Mouse (Mus musculus): Measurements from ENCODE around the gene Cped1. TPM values are rescaled to one million over a fixed set of nuclear protein-coding genes. Genes with fewer than 3 reads are reported as not detected.

Cped1 gene
- polyA plus RNA-seq, 1 experiment from 2014 or later, result 6.9 TPM

DNA sequence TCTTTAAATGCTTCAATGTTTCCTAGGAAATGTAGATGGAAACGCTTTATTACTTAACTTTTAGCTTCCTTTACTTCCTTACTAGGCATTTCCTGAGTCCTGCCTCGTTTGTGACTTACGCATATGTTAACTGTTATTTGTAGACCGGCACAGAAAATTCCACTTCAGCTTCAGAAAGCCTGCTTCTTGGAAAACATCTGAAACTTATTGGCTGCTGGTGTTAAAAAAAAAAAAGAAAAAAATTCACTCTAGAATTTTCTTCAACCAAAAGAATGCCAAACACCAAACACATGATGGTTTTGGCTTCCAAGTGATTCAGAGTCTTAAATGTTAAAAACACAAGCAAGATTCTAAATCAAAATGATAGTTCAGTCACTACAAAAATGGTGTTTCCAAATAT, 3.4 kb downstream of the Cped1 start:
- H3K27ac ChIP-seq (replicated peaks in 1 of 2; ENCODE audit: control insufficient read depth in 1 of 2, insufficient read depth in 1 of 2, low read depth in 2 of 2, low read length in 2 of 2), result no peak overlapping the region
- H3K4me2 ChIP-seq (ENCODE audit: low read length), result peak overlapping the region; percentile 84; the same call in 1 of the 2 replicates
- WGBS, result 68% methylated on average over 4 of the region's 4 CpGs

DNA sequence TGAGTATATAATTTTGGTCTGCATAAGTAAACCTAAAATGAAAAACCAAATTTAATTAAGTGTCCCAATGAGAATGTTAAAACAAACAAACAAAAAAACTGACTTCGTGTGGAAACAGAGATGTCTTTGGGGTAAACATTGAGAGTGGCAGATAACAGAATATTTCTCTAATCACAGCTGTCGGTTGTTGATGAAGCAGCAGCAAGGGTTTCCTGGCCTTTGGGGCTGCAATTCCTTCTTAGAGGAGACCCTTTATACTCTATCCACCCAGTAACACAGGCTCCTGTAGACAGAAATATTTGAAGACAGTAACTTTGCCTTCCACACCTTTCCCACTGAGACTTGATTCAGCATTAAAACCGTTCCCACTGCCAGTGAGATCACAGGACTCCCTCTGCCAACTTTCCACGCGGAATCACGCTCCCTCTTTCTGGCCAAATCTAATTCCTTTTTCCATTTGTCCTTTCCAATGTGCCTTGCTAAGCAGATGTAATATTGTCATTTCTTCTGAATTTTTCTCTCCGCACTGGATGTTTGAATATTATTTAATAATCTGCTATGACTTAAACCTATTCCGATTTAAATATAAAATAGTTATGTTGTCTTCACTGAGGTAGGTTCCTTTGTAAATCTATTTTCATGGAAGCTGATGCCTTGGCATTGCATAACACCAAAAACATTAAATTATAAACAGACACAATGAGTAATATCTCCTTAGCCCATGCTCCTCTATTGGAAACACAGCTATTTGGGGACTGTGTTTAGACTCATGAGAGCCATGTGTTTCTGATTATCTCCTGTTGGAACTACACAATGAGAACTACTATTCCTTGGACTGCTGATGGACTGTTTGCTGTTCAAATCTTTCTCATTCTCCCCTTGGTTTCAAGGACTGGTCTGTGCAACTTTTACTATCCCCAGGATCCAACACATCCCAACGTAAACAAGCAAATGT, 4.7 kb downstream of the Cped1 start:
- Histone ChIP-seq H3K4me2 (ENCODE audit: low read length) (0 out of 2 replicates have a peak overlapping the region, but pooled peaks have one; percentile 21), H3K4me1 (ENCODE audit: control insufficient read depth in 2 of 2, insufficient read depth in 2 of 2, low read length in 2 of 2) (no peaks in the 10 kb centered on the region; a peak in 1 of 4 replicates), H3K27me3 (ENCODE audit: control insufficient read depth, insufficient read depth, low read length) (no peaks in the 10 kb centered on the region), H3K9me3 (ENCODE audit: control insufficient read depth, low read length) (no peaks in the 10 kb centered on the region), H3K27ac (replicated peaks in 1 of 2; ENCODE audit: control insufficient read depth in 1 of 2, insufficient read depth in 1 of 2, low read depth in 2 of 2, low read length in 2 of 2) (no peak overlapping the region), H3K4me3 (ENCODE audit: control insufficient read depth in 1 of 2, insufficient read depth in 1 of 2, low read depth in 1 of 2, low read length in 2 of 2) (no peak overlapping the region), H3K36me3 (ENCODE audit: control insufficient read depth, insufficient read depth, low read length) (no peaks in the 10 kb centered on the region), H3K9ac (ENCODE audit: low read length) (no peak overlapping the region)
- ATAC-seq (ENCODE audit: insufficient number of reproducible peaks, insufficient read depth, low FRiP score, low read depth), result no peak
- 53% methylated on average over 9 of the region's 9 CpGs for WGBS

More for the DNA sequence above, 3.4 kb downstream of the Cped1 start:
- no peaks in the 10 kb centered on the region for H3K27me3 ChIP-seq (ENCODE audit: control insufficient read depth, insufficient read depth, low read length)
- H3K9me3 ChIP-seq (ENCODE audit: control insufficient read depth, low read length), result no peaks in the 10 kb centered on the region
- H3K9ac ChIP-seq (ENCODE audit: low read length), result no peak overlapping the region
- no peaks in the 10 kb centered on the region for H3K36me3 ChIP-seq (ENCODE audit: control insufficient read depth, insufficient read depth, low read length)
- H3K4me3 ChIP-seq (ENCODE audit: control insufficient read depth in 1 of 2, insufficient read depth in 1 of 2, low read depth in 1 of 2, low read length in 2 of 2), result no peak overlapping the region
- H3K4me1 ChIP-seq (ENCODE audit: control insufficient read depth in 2 of 2, insufficient read depth in 2 of 2, low read length in 2 of 2), result no peaks in the 10 kb centered on the region; a peak in 1 of 4 replicates
- ATAC-seq (ENCODE audit: insufficient number of reproducible peaks, insufficient read depth, low FRiP score, low read depth), result no peak

DNA sequence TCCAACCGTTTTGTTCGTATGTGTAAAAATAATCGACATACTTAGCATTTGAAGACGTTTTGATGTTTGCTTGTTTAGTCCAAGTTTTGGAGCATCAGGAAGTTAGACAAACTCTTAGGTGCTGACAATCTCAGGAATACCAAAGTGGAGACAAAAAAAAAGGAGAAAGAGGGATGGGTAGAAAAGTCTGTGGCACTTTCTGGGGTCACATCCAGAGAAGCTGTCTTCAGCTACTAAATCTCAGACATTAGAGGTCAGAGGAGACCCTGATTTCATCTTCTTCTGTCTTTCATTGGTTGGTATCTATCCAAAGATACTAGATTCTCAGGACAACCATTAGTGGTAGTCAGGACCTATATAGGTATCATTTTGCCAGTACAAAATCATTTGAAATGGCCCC, 5.4 kb downstream of the Cped1 start:
- no peak overlapping the region for H3K4me2 ChIP-seq (ENCODE audit: low read length)
- H3K27me3 ChIP-seq (ENCODE audit: control insufficient read depth, insufficient read depth, low read length), result no peaks in the 10 kb centered on the region
- ATAC-seq (ENCODE audit: insufficient number of reproducible peaks, insufficient read depth, low FRiP score, low read depth), result no peak

DNA sequence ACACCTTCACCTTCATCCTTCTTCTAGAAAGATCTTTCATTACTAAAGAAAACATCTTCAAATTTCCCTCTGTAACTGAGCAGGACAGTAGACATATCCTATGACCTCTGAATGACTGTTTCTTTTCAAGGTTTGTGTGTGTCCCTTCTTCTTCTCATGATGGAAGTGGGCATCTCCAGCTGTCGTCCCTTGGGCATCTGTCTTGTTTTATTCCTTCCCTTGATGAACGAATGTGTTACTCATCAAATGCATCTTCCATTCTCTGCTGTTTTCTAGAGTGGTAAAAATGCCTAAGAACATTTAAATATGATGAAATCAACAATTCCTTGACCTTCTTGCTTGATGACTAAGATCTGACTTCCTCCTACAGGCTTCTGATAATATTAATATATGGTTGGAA, 7.4 kb downstream of the Cped1 start:
- Histone ChIP-seq H3K9me3 (ENCODE audit: control insufficient read depth, low read length) (no peaks in the 10 kb centered on the region), H3K9ac (ENCODE audit: low read length) (no peak overlapping the region), H3K4me1 (ENCODE audit: control insufficient read depth in 2 of 2, insufficient read depth in 2 of 2, low read length in 2 of 2) (no peaks in the 10 kb centered on the region; a peak in 1 of 4 replicates), H3K4me3 (ENCODE audit: control insufficient read depth in 1 of 2, insufficient read depth in 1 of 2, low read depth in 1 of 2, low read length in 2 of 2) (no peak overlapping the region), H3K4me2 (ENCODE audit: low read length) (no peak overlapping the region), H3K27ac (replicated peaks in 1 of 2; ENCODE audit: control insufficient read depth in 1 of 2, insufficient read depth in 1 of 2, low read depth in 2 of 2, low read length in 2 of 2) (no peak overlapping the region), H3K36me3 (ENCODE audit: control insufficient read depth, insufficient read depth, low read length) (no peaks in the 10 kb centered on the region), H3K27me3 (ENCODE audit: control insufficient read depth, insufficient read depth, low read length) (no peaks in the 10 kb centered on the region)
- 80% methylated on average over 2 of the region's 2 CpGs for WGBS
- no peak for ATAC-seq (ENCODE audit: insufficient number of reproducible peaks, insufficient read depth, low FRiP score, low read depth)

More for the DNA sequence above, 5.4 kb downstream of the Cped1 start:
- WGBS, result 73% methylated on average over 4 of the region's 4 CpGs
- Histone ChIP-seq H3K27ac (replicated peaks in 1 of 2; ENCODE audit: control insufficient read depth in 1 of 2, insufficient read depth in 1 of 2, low read depth in 2 of 2, low read length in 2 of 2) (no peak overlapping the region), H3K9me3 (ENCODE audit: control insufficient read depth, low read length) (no peaks in the 10 kb centered on the region), H3K9ac (ENCODE audit: low read length) (no peak overlapping the region), H3K36me3 (ENCODE audit: control insufficient read depth, insufficient read depth, low read length) (no peaks in the 10 kb centered on the region), H3K4me1 (ENCODE audit: control insufficient read depth in 2 of 2, insufficient read depth in 2 of 2, low read length in 2 of 2) (no peaks in the 10 kb centered on the region; a peak in 1 of 4 replicates), H3K4me3 (ENCODE audit: control insufficient read depth in 1 of 2, insufficient read depth in 1 of 2, low read depth in 1 of 2, low read length in 2 of 2) (no peak overlapping the region)

DNA sequence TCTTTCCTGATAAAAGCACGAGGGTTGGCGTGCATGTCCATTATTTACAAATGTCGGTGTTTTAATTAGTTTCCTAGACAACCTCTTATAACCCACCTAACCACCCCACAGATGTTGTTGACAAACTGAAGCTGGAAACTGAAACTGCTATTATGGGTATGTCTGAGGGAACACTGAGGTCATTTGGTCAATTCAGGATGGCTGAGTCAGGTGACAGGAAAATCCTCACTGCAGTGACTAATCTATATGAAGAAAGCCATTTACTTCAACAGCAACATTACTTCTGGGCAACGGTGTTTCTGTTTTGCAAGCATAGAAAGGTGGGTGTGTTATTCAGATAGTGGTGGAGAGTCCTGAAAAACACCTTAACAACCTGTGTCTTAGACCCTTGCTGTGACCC, 12.4 kb downstream of the Cped1 start:
- H3K27ac ChIP-seq (replicated peaks in 1 of 2; ENCODE audit: control insufficient read depth in 1 of 2, insufficient read depth in 1 of 2, low read depth in 2 of 2, low read length in 2 of 2), result peak overlapping the region in 1 of 2 experiments; percentile 62; a peak in 3 of 4 replicates
- WGBS, result 57% methylated on average over 4 of the region's 4 CpGs

DNA sequence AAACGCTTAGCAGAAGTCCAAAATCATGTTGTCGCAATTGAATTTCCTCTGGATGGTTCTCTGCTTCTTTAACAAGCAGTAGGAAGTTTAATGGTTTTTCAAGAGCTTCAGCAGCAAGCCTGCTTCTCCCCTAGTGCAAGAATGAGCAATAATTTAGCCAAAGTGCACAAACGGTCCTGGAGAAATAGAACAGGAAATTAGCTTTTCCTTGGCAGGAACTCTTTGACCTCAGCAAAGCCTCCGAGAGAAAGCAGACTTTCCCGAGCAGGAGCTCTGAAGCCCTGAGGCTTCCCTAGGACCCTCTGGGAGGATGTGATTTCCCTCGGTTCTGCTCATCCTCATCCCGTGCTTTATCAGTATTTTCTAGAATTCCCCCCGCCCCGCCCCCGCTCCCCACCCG, 13.3 kb downstream of the Cped1 start:
- H3K9ac ChIP-seq (ENCODE audit: low read length), result no peak overlapping the region
- no peak overlapping the region for H3K4me3 ChIP-seq (ENCODE audit: control insufficient read depth in 1 of 2, insufficient read depth in 1 of 2, low read depth in 1 of 2, low read length in 2 of 2)

More for the DNA sequence above, 12.4 kb downstream of the Cped1 start:
- H3K9me3 ChIP-seq (ENCODE audit: control insufficient read depth, low read length), result no peaks in the 10 kb centered on the region
- no peak for ATAC-seq (ENCODE audit: insufficient number of reproducible peaks, insufficient read depth, low FRiP score, low read depth)
- H3K36me3 ChIP-seq (ENCODE audit: control insufficient read depth, insufficient read depth, low read length), result no peaks in the 10 kb centered on the region
- H3K9ac ChIP-seq (ENCODE audit: low read length), result no peak overlapping the region
- no peaks in the 10 kb centered on the region for H3K27me3 ChIP-seq (ENCODE audit: control insufficient read depth, insufficient read depth, low read length)
- peaks cover 3 to 11% of the 10 kb centered on the region in 2 experiments; a peak in 3 of 4 replicates for H3K4me1 ChIP-seq (ENCODE audit: control insufficient read depth in 2 of 2, insufficient read depth in 2 of 2, low read length in 2 of 2)
- no peak overlapping the region for H3K4me3 ChIP-seq (ENCODE audit: control insufficient read depth in 1 of 2, insufficient read depth in 1 of 2, low read depth in 1 of 2, low read length in 2 of 2)
- H3K4me2 ChIP-seq (ENCODE audit: low read length), result no peak overlapping the region

DNA sequence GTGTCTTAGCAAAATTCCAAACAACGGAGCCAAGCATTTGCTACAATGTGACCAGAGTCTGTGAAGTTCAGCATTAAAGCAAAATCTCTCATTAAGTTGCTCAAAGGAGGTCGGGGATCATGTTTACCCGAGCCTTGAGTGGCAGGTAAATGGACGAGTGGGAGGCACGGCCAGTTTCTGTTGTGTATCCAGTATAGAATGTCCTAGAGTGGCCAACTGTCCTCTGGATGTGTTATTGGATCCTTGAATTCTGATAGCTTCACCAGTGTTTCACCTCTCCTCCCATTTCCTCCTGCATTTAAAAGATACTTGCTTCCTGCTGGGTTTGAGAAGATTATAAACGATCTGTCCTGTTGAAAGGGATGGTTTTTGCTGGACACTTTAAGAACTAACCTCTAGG, 14.4 kb downstream of the Cped1 start:
- H3K27ac ChIP-seq (replicated peaks in 1 of 2; ENCODE audit: control insufficient read depth in 1 of 2, insufficient read depth in 1 of 2, low read depth in 2 of 2, low read length in 2 of 2), result 0 out of 4 replicates have a peak overlapping the region, but pooled peaks of 1 of the 2 experiments have one; percentile 33

More for the DNA sequence above, 13.3 kb downstream of the Cped1 start:
- H3K27ac ChIP-seq (replicated peaks in 1 of 2; ENCODE audit: control insufficient read depth in 1 of 2, insufficient read depth in 1 of 2, low read depth in 2 of 2, low read length in 2 of 2), result peak overlapping the region; percentile 3 to 62; a peak in 3 of 4 replicates
- H3K4me1 ChIP-seq (ENCODE audit: control insufficient read depth in 2 of 2, insufficient read depth in 2 of 2, low read length in 2 of 2), result peaks cover 3 to 11% of the 10 kb centered on the region in 2 experiments; a peak in 3 of 4 replicates
- 25% methylated on average over 11 of the region's 11 CpGs for WGBS
- H3K9me3 ChIP-seq (ENCODE audit: control insufficient read depth, low read length), result no peaks in the 10 kb centered on the region
- no peaks in the 10 kb centered on the region for H3K27me3 ChIP-seq (ENCODE audit: control insufficient read depth, insufficient read depth, low read length)
- H3K4me2 ChIP-seq (ENCODE audit: low read length), result peak overlapping the region; percentile 28
- no peak for ATAC-seq (ENCODE audit: insufficient number of reproducible peaks, insufficient read depth, low FRiP score, low read depth)
- H3K36me3 ChIP-seq (ENCODE audit: control insufficient read depth, insufficient read depth, low read length), result no peaks in the 10 kb centered on the region

More for the DNA sequence above, 14.4 kb downstream of the Cped1 start:
- Histone ChIP-seq H3K4me3 (ENCODE audit: control insufficient read depth in 1 of 2, insufficient read depth in 1 of 2, low read depth in 1 of 2, low read length in 2 of 2) (no peak overlapping the region), H3K4me2 (ENCODE audit: low read length) (no peak overlapping the region), H3K9ac (ENCODE audit: low read length) (no peak overlapping the region), H3K36me3 (ENCODE audit: control insufficient read depth, insufficient read depth, low read length) (no peaks in the 10 kb centered on the region), H3K27me3 (ENCODE audit: control insufficient read depth, insufficient read depth, low read length) (no peaks in the 10 kb centered on the region), H3K9me3 (ENCODE audit: control insufficient read depth, low read length) (no peaks in the 10 kb centered on the region), H3K4me1 (ENCODE audit: control insufficient read depth in 2 of 2, insufficient read depth in 2 of 2, low read length in 2 of 2) (peaks cover 3 to 11% of the 10 kb centered on the region in 2 experiments; a peak in 3 of 4 replicates)
- ATAC-seq (ENCODE audit: insufficient number of reproducible peaks, insufficient read depth, low FRiP score, low read depth), result no peak
- 50% methylated on average over 6 of the region's 6 CpGs for WGBS
